Mouse (Mus musculus) brain, embryonic 14.5 days (tissue): ENCODE results near the gene Prkca. TPM values are rescaled to one million over a fixed set of nuclear protein-coding genes. Genes with fewer than 3 reads are reported as not detected.

Source experiments
- DNase-seq: peaks from one replicate; pipeline ENCODE4 v3.0.0-alpha.2; 2011; ENCODE audit warnings: low read depth
- CTCF ChIP-seq: fragments of 200-500 bp; IDR thresholded peaks from 2 replicates; pipeline ENCODE4 v1.5.1; 2012; ENCODE audit warnings: inconsistent platforms, mild to moderate bottlenecking, moderate library complexity, borderline replicate concordance; ENCODE audit not compliant: insufficient read depth, insufficient read length; ENCODE audit errors: extremely low read depth
- POLR2A ChIP-seq: fragments of 200-500 bp; IDR thresholded peaks from 2 replicates; pipeline ENCODE4 v1.6.1; 2012; ENCODE audit warnings: mild to moderate bottlenecking, inconsistent platforms, borderline replicate concordance; ENCODE audit not compliant: poor library complexity, insufficient read depth, insufficient read length, severe bottlenecking; ENCODE audit errors: extremely low read depth
- polyA plus RNA-seq: library from polyadenylated mRNA; depleted of rRNA; stranded (reverse); fragments of >200 nt; gene quantifications from 2 replicates; pipeline ENCODE4 v1.2.3, GENCODE M21; 2012

Prkca gene
- polyA plus RNA-seq, 1 experiment = 13.1 TPM

- no peak for DNase-seq
- no peak for TF ChIP-seq CTCF
- no peak for TF ChIP-seq POLR2A
These were observed 351.2 kb downstream of the Prkca start for GRCm38 (mm10) chr11:107992500-107992899.

DNA sequence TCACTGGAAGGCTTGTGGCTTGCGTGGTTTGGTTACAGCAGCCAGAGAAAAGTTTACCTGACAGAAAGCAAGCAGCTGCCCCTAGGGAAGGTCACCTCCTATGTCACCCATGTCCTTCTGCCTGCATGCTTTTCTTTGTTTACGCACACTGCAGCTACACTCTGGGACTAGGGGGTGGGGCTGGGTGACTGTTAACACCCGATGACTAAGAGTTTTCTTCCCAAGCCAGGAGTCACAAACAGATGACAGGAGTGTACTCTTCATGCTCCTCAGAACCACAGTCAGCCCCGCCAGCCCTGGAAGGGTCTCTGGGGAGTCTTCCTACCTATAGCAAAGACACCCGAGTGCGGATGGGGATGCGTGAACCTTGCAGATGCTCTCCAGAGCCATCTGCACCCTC lies 351.7 kb downstream of the Prkca start:
- TF ChIP-seq CTCF (no peak), POLR2A (no peak)
- DNase-seq = no peak

DNA sequence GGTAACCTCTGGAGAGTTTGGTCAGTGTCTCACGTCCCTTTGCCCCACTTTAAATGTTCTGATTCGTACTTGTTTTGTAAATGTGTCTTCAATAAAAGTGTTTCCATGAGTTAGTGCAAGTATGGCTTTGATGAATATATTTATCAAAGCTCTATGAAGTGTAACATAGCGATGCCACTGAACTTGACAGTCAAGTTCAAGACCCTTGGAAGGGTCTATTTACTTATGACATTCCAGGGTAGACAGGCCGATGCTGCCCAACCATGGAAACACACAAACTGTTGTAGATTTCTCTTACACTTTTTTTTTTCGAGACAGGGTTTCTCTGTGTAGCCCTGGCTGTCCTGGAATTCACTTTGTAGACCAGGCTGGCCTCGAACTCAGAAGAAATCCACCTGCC lies 354.5 kb downstream of the Prkca start:
- TF ChIP-seq POLR2A (no peak), CTCF (no peak)

GRCm38 (mm10) chr11:107985941-107986340 lies 357.8 kb downstream of the Prkca start:
- no peak for TF ChIP-seq POLR2A
- no peak for DNase-seq

More for the DNA sequence above, 354.5 kb downstream of the Prkca start:
- no peak for DNase-seq

DNA sequence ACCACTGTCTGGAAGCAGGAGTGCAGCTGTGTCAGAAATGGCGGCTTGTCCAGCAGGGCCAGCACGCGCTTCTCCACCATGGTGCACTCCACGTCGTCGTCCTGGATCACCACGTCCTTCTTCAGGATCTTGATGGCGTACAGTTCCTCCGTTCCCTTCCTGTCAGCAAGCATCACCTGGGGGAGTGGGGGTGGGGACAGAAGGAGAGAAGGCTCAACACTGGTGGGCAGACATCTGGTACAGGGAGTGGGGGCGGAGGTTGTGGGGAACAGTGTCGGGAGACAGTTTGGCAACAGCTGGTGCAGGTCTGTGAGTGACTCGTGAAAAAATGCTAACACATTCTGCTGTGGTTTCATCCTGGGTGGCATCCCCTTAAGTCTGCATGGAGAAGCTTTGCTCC lies 359.8 kb downstream of the Prkca start:
- TF ChIP-seq CTCF (no peak), POLR2A (no peak)
- DNase-seq = no peak

GRCm38 (mm10) chr11:107983224-107983623 lies 360.5 kb downstream of the Prkca start:
- TF ChIP-seq POLR2A (no peak), CTCF (no peak)
- no peak for DNase-seq

DNA sequence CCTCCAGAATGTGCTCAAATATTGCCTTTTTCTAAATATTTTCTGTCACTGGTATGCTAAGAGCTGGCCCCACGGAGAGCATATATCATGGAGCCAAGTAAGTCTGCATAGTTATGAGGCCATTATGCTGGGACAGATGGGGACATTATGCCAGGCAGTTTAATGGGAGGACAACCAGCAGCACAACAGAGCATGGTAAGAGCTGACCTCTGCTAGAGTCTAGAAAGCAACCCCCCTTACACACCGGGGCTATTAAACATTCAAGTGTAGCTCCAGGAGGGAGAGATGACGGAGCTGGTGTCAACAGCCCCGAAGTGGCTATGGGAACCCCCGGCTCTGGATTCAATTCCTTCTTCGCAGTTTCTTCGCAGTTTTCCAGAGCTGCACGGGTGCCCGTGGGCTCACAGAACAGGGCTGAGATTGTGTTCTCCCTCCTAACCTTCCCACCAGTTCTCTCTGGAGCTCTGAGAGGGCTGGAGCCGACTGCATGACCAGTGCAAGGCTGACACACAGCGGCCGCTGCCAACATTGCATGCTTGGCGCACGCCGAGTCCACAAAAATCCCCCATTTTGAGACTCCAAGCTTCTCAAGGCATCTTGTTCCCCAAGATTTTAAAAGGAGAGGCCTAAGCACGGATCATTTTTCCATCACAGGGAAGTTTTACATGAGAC lies 361.4 kb downstream of the Prkca start:
- peak; percentile 99 for TF ChIP-seq CTCF
- TF ChIP-seq POLR2A = no peak
- DNase-seq = peak; percentile 87

GRCm38 (mm10) chr11:107979497-107980174 lies 364.1 kb downstream of the Prkca start:
- no peak for TF ChIP-seq POLR2A
- no peak for TF ChIP-seq CTCF
- peak; percentile 77 for DNase-seq

DNA sequence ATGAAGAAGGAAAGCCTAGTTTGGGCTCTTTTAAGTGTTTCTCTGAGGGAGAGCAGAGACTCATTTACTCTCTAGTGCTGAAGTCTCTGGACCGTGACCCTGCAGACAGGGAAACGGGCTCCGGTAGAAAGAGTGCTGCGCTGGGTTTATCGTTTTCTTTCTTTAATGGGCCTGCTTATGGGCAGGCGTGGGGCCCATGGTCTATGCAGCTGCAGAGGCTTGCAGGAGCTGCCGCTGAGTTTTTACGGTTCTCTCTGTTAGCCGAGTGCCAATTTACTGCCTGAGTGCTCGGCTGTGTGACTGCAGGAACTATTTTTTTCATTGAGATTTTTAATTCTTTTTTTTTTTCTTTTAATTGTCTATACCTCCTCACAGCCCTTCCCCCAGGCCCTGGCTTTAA lies 373.8 kb downstream of the Prkca start:
- peak; percentile 75 for DNase-seq
- TF ChIP-seq POLR2A (no peak), CTCF (no peak)

DNA sequence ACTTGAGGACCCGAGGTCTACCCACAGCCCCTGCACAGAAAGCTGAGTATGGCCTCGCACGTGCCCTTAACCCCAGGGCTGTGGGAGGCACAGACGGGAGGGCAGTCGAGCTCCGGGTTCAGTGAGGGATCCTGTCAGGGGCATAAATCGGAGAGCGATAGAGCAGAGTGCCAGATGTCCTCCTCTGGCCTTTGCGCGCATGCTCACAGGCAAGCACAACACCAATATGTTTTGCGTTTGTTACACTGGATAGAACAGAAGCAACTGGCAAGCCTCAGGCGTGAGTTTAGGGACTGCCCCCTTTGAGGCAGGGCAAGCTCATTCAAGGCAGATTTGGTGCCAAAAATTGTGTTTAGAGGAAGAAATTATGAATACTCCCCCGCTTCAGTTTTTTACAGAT lies 375.6 kb downstream of the Prkca start:
- no peak for TF ChIP-seq POLR2A
- peak; percentile 61 for DNase-seq

- no peak for DNase-seq
- no peak for TF ChIP-seq CTCF
- no peak for TF ChIP-seq POLR2A
These were observed 377.5 kb downstream of the Prkca start for GRCm38 (mm10) chr11:107966229-107966628.

DNA sequence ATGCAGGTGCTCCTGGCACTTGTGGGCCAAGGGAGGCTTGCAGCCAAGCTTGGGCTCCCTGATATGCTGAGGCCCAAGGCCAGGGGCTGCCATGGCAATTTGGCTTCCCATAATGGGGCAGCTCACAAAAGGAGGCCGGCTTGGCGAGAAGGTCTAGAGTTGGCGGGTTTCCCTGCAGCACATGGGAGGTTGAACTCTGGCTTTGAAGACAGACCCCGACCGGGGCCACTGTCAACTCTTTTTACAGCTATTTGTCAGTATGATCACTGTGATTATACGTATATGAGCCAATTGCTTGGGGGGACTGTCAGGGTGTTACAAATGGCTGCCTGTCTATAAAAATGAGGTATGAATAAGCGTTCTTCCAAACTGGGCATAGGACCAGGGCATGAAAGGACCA lies 378.3 kb downstream of the Prkca start:
- peak; percentile 96 for DNase-seq
- TF ChIP-seq POLR2A (no peak), CTCF (no peak)
